Mouse (Mus musculus) heart, embryonic 14.5 days (tissue): ENCODE measurements at regions not wholly inside any gene's neighbourhood (a gene's known extent, or its start where the extent isn't known, plus 50 kb on each side); places are given as distances from the start of the nearest gene placed in this dataset.
A peak's percentile ranks its signal among the peaks of the same experiment; 100 is the strongest.

Source experiments
- ATAC-seq: fragments of 200-750 bp; cut with Nextera tagmentation; 2 replicates; pipeline ENCODE4 v1.8.0; 2017; ENCODE audit warnings: low read depth, moderate TSS enrichment; ENCODE audit not compliant: insufficient number of reproducible peaks, insufficient read depth, low FRiP score
- H3K27ac ChIP-seq, 2 experiments: fragments of 200-500 bp in 1 of 2; fragments of 300-500 bp in 1 of 2; sonication (generic) in 1 of 2; replicated peaks in 1 of 2; 2 replicates each; pipeline ENCODE4 v1.5.1; 2012 to 2014; ENCODE audit warnings: low read depth in 2 of 2, low read length in 2 of 2, control low read depth in 1 of 2, mild to moderate bottlenecking in 1 of 2, mixed read lengths in 1 of 2; ENCODE audit not compliant: control insufficient read depth in 1 of 2, insufficient read depth in 1 of 2
- H3K27me3 ChIP-seq: fragments of 300-500 bp; sonication (generic); 2 replicates; pipeline ENCODE4 v1.6.1; 2014; ENCODE audit warnings: mild to moderate bottlenecking, low read length, control low read depth; ENCODE audit not compliant: control insufficient read depth, insufficient read depth
- H3K36me3 ChIP-seq: fragments of 300-500 bp; sonication (generic); 2 replicates; pipeline ENCODE4 v1.6.1; 2014; ENCODE audit warnings: mild to moderate bottlenecking, control low read depth, low read length, mixed read lengths; ENCODE audit not compliant: control insufficient read depth, insufficient read depth
- H3K4me1 ChIP-seq, 2 experiments: fragments of 200-500 bp in 1 of 2; fragments of 300-500 bp in 1 of 2; sonication (generic) in 1 of 2; 2 replicates each; pipeline ENCODE4 v1.6.1; 2012 to 2014; ENCODE audit warnings: low read length in 2 of 2, control low read depth in 1 of 2, mixed read lengths in 1 of 2; ENCODE audit not compliant: control insufficient read depth in 2 of 2, insufficient read depth in 2 of 2
- H3K4me2 ChIP-seq: fragments of 300-500 bp; sonication (generic); 2 replicates; pipeline ENCODE4 v1.6.1; 2014; ENCODE audit warnings: mild to moderate bottlenecking, low read length
- H3K4me3 ChIP-seq, 2 experiments: fragments of 200-500 bp in 1 of 2; fragments of 300-500 bp in 1 of 2; sonication (generic) in 1 of 2; 2 replicates each; pipeline ENCODE4 v1.5.1; 2012 to 2014; ENCODE audit warnings: low read length in 2 of 2, mild to moderate bottlenecking in 2 of 2, control low read depth in 1 of 2, low read depth in 1 of 2, moderate library complexity in 1 of 2; ENCODE audit not compliant: control insufficient read depth in 1 of 2, insufficient read depth in 1 of 2
- H3K9ac ChIP-seq: fragments of 300-500 bp; sonication (generic); 2 replicates; pipeline ENCODE4 v1.6.1; 2014; ENCODE audit warnings: mild to moderate bottlenecking, low read length
- H3K9me3 ChIP-seq: fragments of 300-500 bp; sonication (generic); 2 replicates; pipeline ENCODE4 v1.6.1; 2016; ENCODE audit warnings: low read length, control low read depth; ENCODE audit not compliant: control insufficient read depth
- WGBS: fragments of 180-500 bp; shearing (Covaris S2); extraction: QIAGEN DNeasy Blood & Tissue Kit; methylation state at CpG from one replicate; pipeline ENCODE4 v1.1.7; 2014; 5-methylcytosine and 5-hydroxymethylcytosine counted together

GRCm38 (mm10) chr3:103408724-103409123 lies 129.6 kb downstream of the Trim33 start:
- H3K4me1 ChIP-seq = peaks cover 2 to 6% of the 10 kb centered on the region in 2 experiments; a peak in 2 of 4 replicates
- no peaks in the 10 kb centered on the region for H3K27me3 ChIP-seq
- H3K4me3 ChIP-seq = no peak overlapping the region
- no peak overlapping the region for H3K4me2 ChIP-seq
- no peaks in the 10 kb centered on the region for H3K9me3 ChIP-seq
- WGBS = 79% methylated on average over 5 of the region's 5 CpGs
- no peak overlapping the region for H3K9ac ChIP-seq
- no peak for ATAC-seq
- no peaks in the 10 kb centered on the region for H3K36me3 ChIP-seq
- no peak overlapping the region for H3K27ac ChIP-seq

DNA sequence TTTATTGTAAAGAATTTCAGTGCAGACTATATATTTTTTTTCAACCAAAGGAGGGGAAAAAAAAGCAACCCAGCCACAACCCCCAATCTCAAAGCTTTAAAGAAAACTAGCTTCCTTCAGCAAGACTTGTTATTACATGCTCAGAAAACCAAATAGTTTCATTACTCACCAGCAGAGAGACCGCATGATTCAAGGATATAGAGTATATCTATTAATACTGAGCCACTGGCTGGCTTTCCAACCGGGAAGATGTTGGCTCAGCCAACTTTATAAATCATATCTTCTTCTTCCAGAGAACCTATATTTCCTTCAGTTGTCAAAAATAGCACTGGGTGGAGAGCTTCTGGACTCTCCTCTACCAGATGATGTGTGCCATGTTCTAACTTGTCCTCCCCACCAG lies 133.2 kb downstream of the Trim33 start:
- peaks cover 3 to 10% of the 10 kb centered on the region in 2 experiments; a peak in 2 of 4 replicates for H3K4me1 ChIP-seq
- no peaks in the 10 kb centered on the region for H3K36me3 ChIP-seq
- no peaks in the 10 kb centered on the region for H3K27me3 ChIP-seq
- no peak overlapping the region for H3K4me3 ChIP-seq
- H3K9me3 ChIP-seq = no peaks in the 10 kb centered on the region
- ATAC-seq = no peak
- H3K9ac ChIP-seq = no peak overlapping the region
- 74% methylated on average over 2 of the region's 2 CpGs for WGBS
- H3K27ac ChIP-seq = no peak overlapping the region
- H3K4me2 ChIP-seq = no peak overlapping the region

GRCm38 (mm10) chr3:103415051-103415695 lies 136.1 kb downstream of the Trim33 start:
- no peaks in the 10 kb centered on the region for H3K9me3 ChIP-seq
- no peak overlapping the region for H3K4me2 ChIP-seq
- no peak for ATAC-seq
- WGBS = 62% methylated on average over 8 of the region's 8 CpGs
- H3K4me1 ChIP-seq = peaks cover 8 to 23% of the 10 kb centered on the region in 2 experiments
- H3K36me3 ChIP-seq = no peaks in the 10 kb centered on the region
- no peak overlapping the region for H3K4me3 ChIP-seq
- H3K27ac ChIP-seq = no peak overlapping the region
- H3K27me3 ChIP-seq = no peaks in the 10 kb centered on the region
- H3K9ac ChIP-seq = no peak overlapping the region

DNA sequence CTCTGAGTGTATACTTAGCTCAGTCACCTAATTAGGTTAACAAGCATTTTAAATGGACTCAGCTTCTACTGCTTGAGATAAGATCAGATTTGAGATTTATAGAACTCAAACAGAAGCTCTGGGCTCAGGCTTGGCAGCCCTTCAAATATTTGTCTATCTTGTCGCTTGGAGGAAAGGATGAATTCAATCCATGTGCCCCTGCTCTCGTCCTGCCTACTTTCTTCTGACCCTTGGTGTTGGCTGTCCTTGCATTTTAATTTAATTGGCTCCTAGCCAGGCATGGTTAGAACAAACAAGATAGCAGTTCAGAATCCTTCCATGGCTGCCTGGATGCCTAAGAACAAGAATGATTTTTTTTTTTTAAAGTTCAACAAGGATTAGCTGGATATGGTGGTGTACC lies 137.2 kb downstream of the Trim33 start:
- H3K9me3 ChIP-seq = no peaks in the 10 kb centered on the region
- H3K27ac ChIP-seq = no peak overlapping the region
- H3K36me3 ChIP-seq = no peaks in the 10 kb centered on the region

DNA sequence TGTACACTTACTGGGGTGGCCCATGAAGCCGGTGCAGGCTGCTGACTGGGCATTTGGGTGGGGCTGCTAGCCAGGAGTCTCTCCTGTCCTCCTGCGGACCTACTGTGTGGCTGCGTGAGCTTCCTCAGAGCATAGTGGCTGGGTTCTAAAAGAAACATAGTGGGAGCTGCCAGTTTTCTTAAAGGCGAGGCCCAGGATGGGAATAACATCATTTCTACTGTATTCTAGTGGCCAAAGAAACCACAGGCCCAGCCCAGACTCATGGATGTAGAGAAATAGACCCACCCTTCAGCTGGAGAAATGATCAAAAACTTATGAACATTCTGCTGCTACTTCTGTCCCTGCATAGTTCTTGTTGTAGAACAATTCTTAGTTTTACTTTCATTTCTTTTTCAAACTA lies 138.7 kb downstream of the Trim33 start:
- 92% methylated on average over 4 of the region's 4 CpGs for WGBS
- H3K27me3 ChIP-seq = no peaks in the 10 kb centered on the region

More for the DNA sequence above, 137.2 kb downstream of the Trim33 start:
- H3K4me1 ChIP-seq = peaks cover 16 to 26% of the 10 kb centered on the region in 2 experiments
- no peak overlapping the region for H3K4me2 ChIP-seq
- H3K27me3 ChIP-seq = no peaks in the 10 kb centered on the region
- no peak overlapping the region for H3K9ac ChIP-seq
- H3K4me3 ChIP-seq = no peak overlapping the region
- no peak for ATAC-seq
- WGBS = 11% methylated on average over 2 of the region's 2 CpGs

DNA sequence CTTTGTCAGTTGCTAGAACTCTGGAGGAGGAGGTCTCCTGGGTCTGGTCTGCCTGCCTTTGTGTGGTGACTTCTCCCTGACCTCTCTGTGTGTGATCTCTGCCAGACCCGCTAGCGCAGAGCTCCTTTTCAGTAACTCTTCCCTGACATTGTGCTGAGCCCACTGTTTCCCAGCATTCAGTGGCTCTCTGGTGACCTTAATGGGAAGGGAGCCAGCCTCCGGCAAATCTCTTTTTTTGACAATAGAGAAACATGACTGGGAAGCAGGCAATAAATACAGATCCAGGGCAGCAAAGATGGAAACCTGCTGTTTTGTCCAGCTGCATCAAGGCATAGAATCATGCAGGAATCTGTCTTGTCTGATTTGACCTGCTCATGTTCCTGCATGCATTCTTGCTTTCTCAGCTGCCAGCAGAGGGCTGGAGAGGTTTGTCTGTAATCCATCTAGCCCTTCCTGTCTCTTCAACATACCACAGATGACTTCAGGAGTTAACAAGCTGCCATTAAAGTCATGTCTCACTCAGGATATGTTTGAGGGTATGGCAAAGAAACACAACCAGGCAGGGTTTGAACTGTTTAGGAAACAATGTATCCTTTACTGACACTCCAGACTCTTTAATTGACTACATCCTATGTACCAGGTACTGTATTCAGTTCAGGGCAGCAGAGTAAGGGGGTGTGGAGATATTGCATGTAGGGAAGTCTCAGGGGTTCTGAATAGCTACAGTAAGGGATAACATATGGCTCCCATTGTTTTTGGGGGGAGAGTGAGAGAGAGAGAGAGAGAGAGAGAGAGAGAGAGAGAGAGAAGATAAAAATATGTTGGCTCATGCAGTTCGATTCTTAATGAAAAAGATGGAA lies 140.9 kb downstream of the Trim33 start:
- H3K27ac ChIP-seq = peak overlapping the region; percentile 35 to 65
- 16% methylated on average over 4 of the region's 4 CpGs for WGBS

More for the DNA sequence above, 138.7 kb downstream of the Trim33 start:
- H3K27ac ChIP-seq = no peak overlapping the region
- no peak for ATAC-seq
- no peaks in the 10 kb centered on the region for H3K9me3 ChIP-seq
- no peak overlapping the region for H3K4me3 ChIP-seq
- H3K9ac ChIP-seq = no peak overlapping the region
- H3K4me2 ChIP-seq = no peak overlapping the region
- peaks cover 16 to 26% of the 10 kb centered on the region in 2 experiments for H3K4me1 ChIP-seq
- H3K36me3 ChIP-seq = no peaks in the 10 kb centered on the region

DNA sequence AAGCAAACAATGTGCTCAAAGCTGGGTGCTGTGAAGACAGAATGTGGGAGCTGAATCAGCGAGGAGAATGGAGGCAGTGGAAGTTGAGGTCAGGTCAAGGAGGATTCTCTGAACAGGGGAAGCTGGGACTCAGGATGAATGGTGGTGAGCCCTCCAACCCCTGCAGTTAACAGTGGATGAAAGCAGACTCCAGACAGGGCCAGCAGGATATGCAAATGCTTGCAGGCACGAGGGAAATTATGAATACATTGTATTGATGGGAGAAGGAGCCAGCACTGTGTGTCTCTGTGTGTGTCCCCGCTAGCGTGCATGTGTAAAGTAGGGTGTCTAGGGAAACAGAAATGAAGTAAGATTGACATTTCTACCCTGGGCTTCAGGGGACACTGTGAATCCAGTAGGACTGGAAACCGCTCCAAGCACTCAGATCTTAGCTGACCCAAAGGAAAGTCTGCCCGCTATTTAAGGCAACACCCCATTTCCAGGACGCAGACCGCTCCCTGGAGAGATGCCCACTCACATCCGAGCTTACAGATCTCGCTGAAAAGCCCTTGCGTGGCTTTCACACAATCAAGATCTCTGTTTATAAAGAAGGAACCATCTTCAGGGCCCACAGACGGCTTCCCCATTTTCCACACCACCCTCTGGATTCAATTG lies 141.7 kb downstream of the Trim33 start:
- Histone ChIP-seq H3K36me3 (no peaks in the 10 kb centered on the region), H3K4me3 (no peak overlapping the region), H3K4me2 (no peak overlapping the region), H3K27me3 (no peaks in the 10 kb centered on the region), H3K9ac (no peak overlapping the region), H3K27ac (peak overlapping the region in 1 of 2 experiments; percentile 35; a peak in 2 of 4 replicates), H3K4me1 (peaks cover 16 to 23% of the 10 kb centered on the region in 2 experiments), H3K9me3 (no peaks in the 10 kb centered on the region)
- ATAC-seq = no peak
- WGBS = 62% methylated on average over 12 of the region's 12 CpGs

More for the DNA sequence above, 140.9 kb downstream of the Trim33 start:
- peak overlapping the region; percentile 9; the same call in 1 of the 2 replicates for H3K4me2 ChIP-seq
- H3K9ac ChIP-seq = no peak overlapping the region
- peaks cover 16 to 26% of the 10 kb centered on the region in 2 experiments for H3K4me1 ChIP-seq
- no peak; the same call in 1 of the 2 replicates for ATAC-seq
- H3K9me3 ChIP-seq = no peaks in the 10 kb centered on the region
- no peaks in the 10 kb centered on the region for H3K27me3 ChIP-seq
- H3K4me3 ChIP-seq = no peak overlapping the region
- H3K36me3 ChIP-seq = no peaks in the 10 kb centered on the region
